Mouse (Mus musculus) megakaryocyte, embryonic 14.5 days (primary cell): ENCODE results near the gene Abcc4.

Experiments used
- FLI1 ChIP-seq: IDR thresholded peaks from 2 replicates; pipeline ENCODE4 v1.6.1; 2012; ENCODE audit warnings: low read length, inconsistent platforms, mixed read lengths
- GATA1 ChIP-seq: IDR thresholded peaks from 3 replicates; pipeline ENCODE4 v1.6.1; 2012; ENCODE audit warnings: mixed read lengths, low read length, inconsistent platforms, borderline replicate concordance

DNA sequence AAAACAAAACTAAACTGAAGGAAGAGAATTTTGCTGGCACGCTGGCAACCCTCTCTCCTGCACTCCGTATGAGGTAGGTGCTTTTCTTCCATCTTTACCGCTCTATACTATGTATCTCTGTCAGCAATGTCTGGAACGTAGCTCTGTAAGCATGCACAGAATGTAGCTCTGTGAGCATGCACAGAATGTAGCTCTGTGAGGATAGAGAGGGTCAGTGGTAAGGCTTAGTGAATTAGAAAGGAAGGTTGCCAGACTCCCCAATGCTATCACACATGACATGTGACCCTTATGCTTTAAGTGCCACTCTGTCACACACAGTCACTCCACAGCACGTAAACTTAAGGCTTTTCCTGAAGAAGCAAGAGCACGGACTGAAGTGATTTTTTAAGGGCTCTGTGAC, 161.5 kb downstream of the Abcc4 start:
- no peak for TF ChIP-seq GATA1
- TF ChIP-seq FLI1: no peak
